Mouse (Mus musculus) heart, adult 18-20 months (tissue): ENCODE results near the gene Bloc1s5. TPM values are rescaled to one million over a fixed set of nuclear protein-coding genes. Genes with fewer than 3 reads are reported as not detected.

ENCODE experiments used
- DNase-seq, 2 experiments: peaks; one replicate each; pipeline ENCODE4 v3.0.0; 2021 to 2022; ENCODE audit warnings: mixed read lengths in 1 of 2
- total RNA-seq, 2 experiments: library from RNA; stranded (reverse); gene quantifications; 2 replicates each; pipeline ENCODE4 v1.2.3; 2021

Bloc1s5 gene
- total RNA-seq, 2 experiments from 2014 or later: 12.7 to 13.0 TPM

- peak; percentile 20 to 42 for DNase-seq
Observed at GRCm38 (mm10) chr13:38573281-38573680, 61.6 kb downstream of the Bloc1s5 start.

GRCm38 (mm10) chr13:38565245-38565644, 69.7 kb downstream of the Bloc1s5 start:
- DNase-seq: no peak

- no peak for DNase-seq
Observed at GRCm38 (mm10) chr13:38554611-38555010, 80.3 kb downstream of the Bloc1s5 start.

GRCm38 (mm10) chr13:38554210-38554609, 80.7 kb downstream of the Bloc1s5 start:
- DNase-seq: no peak

GRCm38 (mm10) chr13:38548681-38549080, 86.2 kb downstream of the Bloc1s5 start:
- no peak for DNase-seq

- DNase-seq: no peak
Observed at GRCm38 (mm10) chr13:38547717-38548116, 87.2 kb downstream of the Bloc1s5 start.

- DNase-seq: no peak
Observed at GRCm38 (mm10) chr13:38546754-38547153, 88.2 kb downstream of the Bloc1s5 start.

GRCm38 (mm10) chr13:38545460-38545859, 89.4 kb downstream of the Bloc1s5 start:
- peak; percentile 33 to 53 for DNase-seq

- DNase-seq: no peak
Observed at GRCm38 (mm10) chr13:38544769-38545445, 90.0 kb downstream of the Bloc1s5 start.

- DNase-seq: no peak
Observed at GRCm38 (mm10) chr13:38543455-38544125, 91.3 kb downstream of the Bloc1s5 start.

Other genes with a start within 250 kb of the Bloc1s5 start
- gene Txndc5, start 106.3 kb downstream of the Bloc1s5 start, total RNA-seq: 10 to 100 TPM; 34.0 to 35.4 TPM
- 10 to 100 TPM in 1 of 2 experiments, 1 to 10 TPM in 1; 9.3 to 14.2 TPM for gene Eef1e1, start 23.9 kb upstream of the Bloc1s5 start, total RNA-seq